Mouse (Mus musculus): ENCODE results near the gene Ddx39. TPM values are rescaled to one million over a fixed set of nuclear protein-coding genes. Genes with fewer than 3 reads are reported as not detected.

The Ddx39 gene
- polyA plus RNA-seq, 1 experiment: 28.7 TPM

GRCm38 (mm10) chr8:83699566-83699965 is 15.4 kb upstream of the Ddx39 start:
- WGBS: 12% methylated on average over 9 of the region's 9 CpGs
- no peaks in the 10 kb centered on the region for H3K36me3 ChIP-seq (ENCODE audit: control insufficient read depth, insufficient read depth, low read length)
- no peak for DNase-seq
- H3K4me3 ChIP-seq (ENCODE audit: insufficient read depth, low read depth, low read length): peak overlapping the region; percentile 68
- H3K27ac ChIP-seq (ENCODE audit: insufficient read depth, low read depth, low read length): peak overlapping the region; percentile 86
- H3K4me1 ChIP-seq (ENCODE audit: control insufficient read depth, insufficient read depth, low read length): peaks cover 21% of the 10 kb centered on the region
- TF ChIP-seq POLR2A (IDR thresholded peaks at IDR 0.05; ENCODE audit: low read depth, low read length): no peak
- no peak for TF ChIP-seq CTCF (conservative IDR thresholded peaks at IDR 0.05; ENCODE audit: insufficient read depth, insufficient read length, low read depth, low read length)
- no peaks in the 10 kb centered on the region for H3K27me3 ChIP-seq (replicated peaks; ENCODE audit: control insufficient read depth, insufficient read depth, low read length)

DNA sequence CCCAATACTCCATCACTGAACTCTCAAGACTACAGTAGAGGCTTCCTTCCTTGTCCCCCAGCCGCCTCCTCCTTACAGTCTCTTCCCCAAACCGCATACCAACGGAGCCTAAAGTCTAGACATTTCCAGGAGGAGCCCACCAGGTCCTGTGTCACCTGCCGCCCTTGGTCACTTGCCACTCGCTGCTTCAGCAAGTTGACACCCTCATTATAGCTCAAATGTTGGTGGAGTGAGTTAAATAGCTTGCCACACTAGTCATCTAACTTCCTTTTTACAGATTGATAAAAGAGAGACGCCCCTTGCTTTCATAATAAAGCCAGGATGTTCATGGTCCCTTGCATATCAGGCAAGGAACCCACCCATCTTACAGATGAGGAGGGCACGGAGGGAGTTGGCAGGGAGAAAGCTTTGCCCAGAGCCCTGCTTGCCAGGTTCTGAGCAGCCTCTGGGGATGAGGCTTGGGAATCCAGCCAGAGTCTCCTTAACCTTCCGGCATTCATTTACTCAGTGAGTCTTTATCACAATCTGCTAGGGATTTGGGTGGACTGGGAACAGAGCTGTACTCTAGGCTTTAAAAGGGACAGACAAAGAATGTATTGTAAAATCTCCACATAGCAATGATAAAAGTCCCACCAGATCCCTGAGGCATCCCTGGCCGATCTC is 14.4 kb upstream of the Ddx39 start:
- Histone ChIP-seq H3K4me1 (ENCODE audit: control insufficient read depth, insufficient read depth, low read length) (peaks cover 12% of the 10 kb centered on the region), H3K4me3 (ENCODE audit: insufficient read depth, low read depth, low read length) (no peak overlapping the region), H3K27ac (ENCODE audit: insufficient read depth, low read depth, low read length) (no peak overlapping the region), H3K36me3 (ENCODE audit: control insufficient read depth, insufficient read depth, low read length) (no peaks in the 10 kb centered on the region), H3K27me3 (replicated peaks; ENCODE audit: control insufficient read depth, insufficient read depth, low read length) (no peaks in the 10 kb centered on the region)
- no peak for TF ChIP-seq CTCF (conservative IDR thresholded peaks at IDR 0.05; ENCODE audit: insufficient read depth, insufficient read length, low read depth, low read length)
- no peak for TF ChIP-seq POLR2A (IDR thresholded peaks at IDR 0.05; ENCODE audit: low read depth, low read length)
- 59% methylated on average over 9 of the region's 9 CpGs for WGBS
- peak; percentile 50 for DNase-seq

DNA sequence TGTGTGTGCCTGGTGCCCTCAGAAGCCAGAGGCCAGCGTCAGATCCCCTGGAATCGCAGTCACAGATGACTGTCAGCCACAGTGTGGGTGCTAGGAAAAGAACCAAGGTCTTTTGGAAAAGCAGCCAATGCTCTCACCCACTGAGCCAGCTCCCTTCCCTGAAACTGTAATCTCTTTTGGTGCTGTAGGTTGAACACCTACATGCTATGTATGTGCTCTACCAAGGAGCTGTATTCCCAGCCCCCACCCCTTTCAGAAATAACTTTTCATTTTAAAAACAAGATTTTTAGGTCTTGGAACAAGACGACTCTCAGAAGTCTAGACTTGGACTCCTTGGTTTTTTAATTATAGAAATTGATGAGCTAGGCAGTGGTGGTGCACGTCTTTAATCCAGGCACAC is 11.6 kb upstream of the Ddx39 start:
- H3K4me3 ChIP-seq (ENCODE audit: insufficient read depth, low read depth, low read length): no peak overlapping the region
- H3K27me3 ChIP-seq (replicated peaks; ENCODE audit: control insufficient read depth, insufficient read depth, low read length): no peaks in the 10 kb centered on the region
- H3K27ac ChIP-seq (ENCODE audit: insufficient read depth, low read depth, low read length): no peak overlapping the region
- TF ChIP-seq POLR2A (IDR thresholded peaks at IDR 0.05; ENCODE audit: low read depth, low read length) (no peak), CTCF (conservative IDR thresholded peaks at IDR 0.05; ENCODE audit: insufficient read depth, insufficient read length, low read depth, low read length) (no peak)
- no peaks in the 10 kb centered on the region for H3K36me3 ChIP-seq (ENCODE audit: control insufficient read depth, insufficient read depth, low read length)
- WGBS: 94% methylated on average over 4 of the region's 4 CpGs
- H3K4me1 ChIP-seq (ENCODE audit: control insufficient read depth, insufficient read depth, low read length): peaks cover 3% of the 10 kb centered on the region; the same call in 1 of the 2 replicates
- DNase-seq: no peak

- DNase-seq: no peak
- 62% methylated on average over 5 of the region's 5 CpGs for WGBS
Measured at GRCm38 (mm10) chr8:83706411-83706810, 8.6 kb upstream of the Ddx39 start.

GRCm38 (mm10) chr8:83707554-83707953 is 7.4 kb upstream of the Ddx39 start:
- H3K27me3 ChIP-seq (replicated peaks; ENCODE audit: control insufficient read depth, insufficient read depth, low read length): no peaks in the 10 kb centered on the region
- TF ChIP-seq POLR2A (IDR thresholded peaks at IDR 0.05; ENCODE audit: low read depth, low read length) (no peak), CTCF (conservative IDR thresholded peaks at IDR 0.05; ENCODE audit: insufficient read depth, insufficient read length, low read depth, low read length) (no peak)
- peaks cover 3% of the 10 kb centered on the region; the same call in 1 of the 2 replicates for H3K4me1 ChIP-seq (ENCODE audit: control insufficient read depth, insufficient read depth, low read length)
- WGBS: 78% methylated on average over 8 of the region's 8 CpGs
- H3K4me3 ChIP-seq (ENCODE audit: insufficient read depth, low read depth, low read length): no peak overlapping the region
- DNase-seq: no peak
- H3K27ac ChIP-seq (ENCODE audit: insufficient read depth, low read depth, low read length): no peak overlapping the region
- H3K36me3 ChIP-seq (ENCODE audit: control insufficient read depth, insufficient read depth, low read length): no peaks in the 10 kb centered on the region

More at GRCm38 (mm10) chr8:83706411-83706810, 8.6 kb upstream of the Ddx39 start:
- H3K36me3 ChIP-seq (ENCODE audit: control insufficient read depth, insufficient read depth, low read length): no peaks in the 10 kb centered on the region
- no peak overlapping the region for H3K27ac ChIP-seq (ENCODE audit: insufficient read depth, low read depth, low read length)
- no peak for TF ChIP-seq POLR2A (IDR thresholded peaks at IDR 0.05; ENCODE audit: low read depth, low read length)
- no peak for TF ChIP-seq CTCF (conservative IDR thresholded peaks at IDR 0.05; ENCODE audit: insufficient read depth, insufficient read length, low read depth, low read length)
- no peak overlapping the region for H3K4me3 ChIP-seq (ENCODE audit: insufficient read depth, low read depth, low read length)
- no peaks in the 10 kb centered on the region for H3K27me3 ChIP-seq (replicated peaks; ENCODE audit: control insufficient read depth, insufficient read depth, low read length)
- peaks cover 3% of the 10 kb centered on the region; the same call in 1 of the 2 replicates for H3K4me1 ChIP-seq (ENCODE audit: control insufficient read depth, insufficient read depth, low read length)

DNA sequence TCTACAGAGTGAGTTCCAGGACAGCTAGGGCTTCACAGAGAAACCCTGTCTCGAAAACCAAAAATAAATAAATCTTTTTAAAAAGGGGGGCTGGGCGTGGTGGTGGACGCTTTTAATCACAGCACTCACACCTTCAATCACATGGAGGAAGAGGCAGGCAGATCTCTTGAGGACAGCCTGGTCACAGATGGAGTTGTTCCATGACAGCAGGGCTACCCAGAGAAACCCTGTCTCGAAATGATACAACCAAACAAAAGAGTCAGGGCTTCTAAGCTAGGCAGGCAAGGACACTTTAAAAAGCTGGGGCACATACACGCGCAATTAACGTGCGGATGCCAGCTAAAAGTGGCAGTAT is 324 bp upstream of the Ddx39 start:
- H3K27me3 ChIP-seq (replicated peaks; ENCODE audit: control insufficient read depth, insufficient read depth, low read length): no peaks in the 10 kb centered on the region
- H3K4me3 ChIP-seq (ENCODE audit: insufficient read depth, low read depth, low read length): no peak overlapping the region
- WGBS: 16% methylated on average over 8 of the region's 8 CpGs
- TF ChIP-seq POLR2A (IDR thresholded peaks at IDR 0.05; ENCODE audit: low read depth, low read length) (no peak), CTCF (conservative IDR thresholded peaks at IDR 0.05; ENCODE audit: insufficient read depth, insufficient read length, low read depth, low read length) (no peak)
- peak overlapping the region; percentile 5; the same call in 1 of the 2 replicates for H3K27ac ChIP-seq (ENCODE audit: insufficient read depth, low read depth, low read length)
- DNase-seq: no peak
- H3K4me1 ChIP-seq (ENCODE audit: control insufficient read depth, insufficient read depth, low read length): peaks cover 10% of the 10 kb centered on the region; the same call in 1 of the 2 replicates
- no peaks in the 10 kb centered on the region for H3K36me3 ChIP-seq (ENCODE audit: control insufficient read depth, insufficient read depth, low read length)

- Histone ChIP-seq H3K27me3 (replicated peaks; ENCODE audit: control insufficient read depth, insufficient read depth, low read length) (no peaks in the 10 kb centered on the region), H3K27ac (ENCODE audit: insufficient read depth, low read depth, low read length) (0 out of 2 replicates have a peak overlapping the region, but pooled peaks have one; percentile 49), H3K36me3 (ENCODE audit: control insufficient read depth, insufficient read depth, low read length) (no peaks in the 10 kb centered on the region), H3K4me1 (ENCODE audit: control insufficient read depth, insufficient read depth, low read length) (peaks cover 10% of the 10 kb centered on the region; the same call in 1 of the 2 replicates), H3K4me3 (ENCODE audit: insufficient read depth, low read depth, low read length) (peak overlapping the region; percentile 72)
- no peak for TF ChIP-seq CTCF (conservative IDR thresholded peaks at IDR 0.05; ENCODE audit: insufficient read depth, insufficient read length, low read depth, low read length)
- no peak for TF ChIP-seq POLR2A (IDR thresholded peaks at IDR 0.05; ENCODE audit: low read depth, low read length)
- DNase-seq: no peak
- under 1% methylated on average over 17 of the region's 17 CpGs for WGBS
Measured at GRCm38 (mm10) chr8:83715771-83716170, 794 bp downstream of the Ddx39 start.
